Mouse (Mus musculus): ENCODE measurements around the gene Tspan15. TPM values are rescaled to one million over a fixed set of nuclear protein-coding genes. Genes with fewer than 3 reads are reported as not detected.

Gene Tspan15
- polyA plus RNA-seq, 1 experiment from 2014 or later, result 14.6 TPM

DNA sequence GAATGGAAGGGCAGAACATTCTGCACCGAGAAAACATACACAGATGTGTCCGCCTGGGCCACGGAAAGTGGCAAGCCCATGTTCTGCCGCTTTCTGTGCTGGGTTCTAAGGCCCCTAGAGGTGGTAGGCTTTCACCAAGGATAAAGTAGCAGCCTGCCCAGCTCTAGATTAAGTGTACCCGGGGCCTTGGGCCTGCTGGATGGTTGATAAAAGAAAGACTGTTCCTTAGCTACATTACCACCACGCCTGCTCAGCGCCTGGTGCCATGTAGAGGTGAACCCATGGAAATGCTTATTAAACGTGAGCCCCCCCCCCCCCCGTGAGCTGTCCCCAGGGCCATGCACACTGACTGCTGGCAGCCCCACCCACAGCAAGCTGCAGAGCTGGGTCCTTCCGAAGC, 6.2 kb upstream of the Tspan15 start:
- Histone ChIP-seq H3K9ac (no peak overlapping the region), H3K4me1 (replicated peaks; ENCODE audit: control insufficient read depth, insufficient read depth, low read length) (no peaks in the 10 kb centered on the region), H3K36me3 (replicated peaks; ENCODE audit: control insufficient read depth, insufficient read depth) (no peaks in the 10 kb centered on the region), H3K27ac (no peak overlapping the region), H3K9me3 (ENCODE audit: control insufficient read depth, low read length) (no peaks in the 10 kb centered on the region), H3K4me2 (replicated peaks) (no peak overlapping the region), H3K27me3 (ENCODE audit: control insufficient read depth, insufficient read depth, low read length) (no peaks in the 10 kb centered on the region), H3K4me3 (replicated peaks; ENCODE audit: low read length) (no peak overlapping the region)
- no peak for DNase-seq (ENCODE audit: low spot score)
- ATAC-seq (ENCODE audit: low FRiP score), result no peak
- WGBS, result 87% methylated on average over 10 of the region's 10 CpGs

DNA sequence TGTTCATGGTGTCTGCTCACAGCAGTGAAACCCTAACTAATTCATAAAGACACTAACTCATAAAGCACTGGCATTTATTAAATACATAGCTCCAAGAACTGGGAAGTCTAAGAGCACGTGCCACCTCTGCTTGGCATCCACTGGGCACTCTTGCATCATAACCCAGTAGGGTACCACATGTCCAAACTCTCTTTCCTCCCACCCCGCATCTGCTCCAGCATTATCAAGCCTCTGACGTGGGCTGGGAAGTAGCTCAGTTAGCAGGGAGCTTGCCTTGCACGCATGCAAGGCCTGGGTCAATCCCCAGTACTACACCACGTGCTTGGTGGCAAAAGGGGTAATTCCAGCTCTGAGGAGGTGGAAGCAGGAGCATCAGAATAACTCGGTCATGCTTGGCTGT, 5.1 kb upstream of the Tspan15 start:
- DNase-seq (ENCODE audit: low spot score) (no peak), ATAC-seq (ENCODE audit: low FRiP score) (no peak)
- Histone ChIP-seq H3K4me1 (replicated peaks; ENCODE audit: control insufficient read depth, insufficient read depth, low read length) (no peaks in the 10 kb centered on the region), H3K9ac (no peak overlapping the region), H3K4me2 (replicated peaks) (no peak overlapping the region), H3K9me3 (ENCODE audit: control insufficient read depth, low read length) (no peaks in the 10 kb centered on the region), H3K36me3 (replicated peaks; ENCODE audit: control insufficient read depth, insufficient read depth) (no peaks in the 10 kb centered on the region), H3K4me3 (replicated peaks; ENCODE audit: low read length) (no peak overlapping the region), H3K27me3 (ENCODE audit: control insufficient read depth, insufficient read depth, low read length) (no peaks in the 10 kb centered on the region), H3K27ac (no peak overlapping the region)
- WGBS, result 88% methylated on average over 6 of the region's 6 CpGs

DNA sequence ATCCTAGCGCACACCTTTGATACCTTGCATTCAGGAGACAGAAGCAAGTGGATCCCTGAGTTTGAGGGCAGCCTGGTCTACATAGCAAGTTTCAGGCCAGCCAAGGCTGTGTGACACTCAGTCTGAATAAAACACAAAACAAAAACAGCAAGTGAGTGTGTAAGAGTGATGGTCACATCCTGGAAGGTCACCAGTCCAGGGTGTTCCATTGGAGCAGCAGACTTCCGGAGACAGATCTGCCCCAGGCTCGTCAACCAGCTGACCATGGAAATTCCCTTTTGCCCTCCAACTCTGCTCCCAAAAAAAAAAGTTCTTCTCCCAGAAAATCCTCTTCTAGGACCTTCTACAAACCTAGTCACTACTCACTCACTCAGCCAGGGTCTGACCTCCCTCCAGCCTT, 760 bp upstream of the Tspan15 start:
- Histone ChIP-seq H3K4me1 (replicated peaks; ENCODE audit: control insufficient read depth, insufficient read depth, low read length) (peaks cover 6% of the 10 kb centered on the region; the same call in 1 of the 2 replicates), H3K9me3 (ENCODE audit: control insufficient read depth, low read length) (no peaks in the 10 kb centered on the region), H3K4me3 (replicated peaks; ENCODE audit: low read length) (no peak overlapping the region; the same call in 1 of the 2 replicates), H3K9ac (no peak overlapping the region), H3K27ac (no peak overlapping the region), H3K36me3 (replicated peaks; ENCODE audit: control insufficient read depth, insufficient read depth) (no peaks in the 10 kb centered on the region), H3K27me3 (ENCODE audit: control insufficient read depth, insufficient read depth, low read length) (no peaks in the 10 kb centered on the region), H3K4me2 (replicated peaks) (no peak overlapping the region)
- no peak for DNase-seq (ENCODE audit: low spot score)
- no peak for ATAC-seq (ENCODE audit: low FRiP score)
- 73% methylated on average over 3 of the region's 3 CpGs for WGBS

DNA sequence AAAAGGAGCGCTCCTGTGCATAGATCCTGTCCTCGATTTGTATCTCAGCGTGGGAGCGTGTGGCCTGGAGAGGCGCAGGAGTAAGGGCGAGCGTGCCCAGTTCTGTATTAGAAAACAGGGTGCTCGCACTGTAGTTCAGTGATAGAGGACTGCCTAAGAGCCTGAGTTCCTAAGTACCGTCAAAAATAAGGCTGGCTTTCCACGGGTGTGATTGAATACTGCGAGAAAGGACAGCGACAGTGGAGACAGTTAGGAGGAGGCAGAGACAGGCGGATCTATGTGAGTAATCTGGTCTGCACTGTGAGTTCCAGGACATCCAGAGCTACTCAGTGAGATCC, 313 bp upstream of the Tspan15 start:
- no peaks in the 10 kb centered on the region for H3K27me3 ChIP-seq (ENCODE audit: control insufficient read depth, insufficient read depth, low read length)
- no peak overlapping the region for H3K27ac ChIP-seq
- H3K4me3 ChIP-seq (replicated peaks; ENCODE audit: low read length), result peak overlapping the region; percentile 60
- peak overlapping the region; percentile 94 for H3K4me2 ChIP-seq (replicated peaks)
- H3K9ac ChIP-seq, result peak overlapping the region; percentile 61
- ATAC-seq (ENCODE audit: low FRiP score), result no peak
- H3K9me3 ChIP-seq (ENCODE audit: control insufficient read depth, low read length), result no peaks in the 10 kb centered on the region
- no peak for DNase-seq (ENCODE audit: low spot score)
- 2% methylated on average over 13 of the region's 13 CpGs for WGBS
- H3K36me3 ChIP-seq (replicated peaks; ENCODE audit: control insufficient read depth, insufficient read depth), result no peaks in the 10 kb centered on the region
- peaks cover 6% of the 10 kb centered on the region; the same call in 1 of the 2 replicates for H3K4me1 ChIP-seq (replicated peaks; ENCODE audit: control insufficient read depth, insufficient read depth, low read length)

DNA sequence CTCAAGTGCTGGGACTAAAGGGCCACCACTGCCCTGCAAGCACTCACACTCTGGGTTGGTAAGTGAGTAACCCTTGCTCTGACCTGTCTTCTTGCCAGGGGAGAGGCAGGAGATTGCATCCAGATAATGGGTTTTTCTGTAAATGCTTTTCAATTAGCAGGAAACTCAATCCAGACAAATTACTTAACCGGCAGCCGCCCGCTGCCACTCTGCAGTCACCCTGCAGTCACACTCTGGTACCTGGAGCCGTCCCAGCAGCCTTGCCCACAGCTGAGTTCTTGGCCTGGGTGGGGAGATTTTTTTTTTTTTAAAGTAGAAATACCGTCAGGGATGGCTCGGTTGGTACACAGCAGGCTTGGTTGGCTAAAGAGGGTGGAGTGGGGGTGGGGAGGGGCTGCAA, 2.9 kb downstream of the Tspan15 start:
- DNase-seq (ENCODE audit: low spot score) (no peak), ATAC-seq (ENCODE audit: low FRiP score) (no peak)
- peaks cover 6% of the 10 kb centered on the region; the same call in 1 of the 2 replicates for H3K4me1 ChIP-seq (replicated peaks; ENCODE audit: control insufficient read depth, insufficient read depth, low read length)
- H3K4me3 ChIP-seq (replicated peaks; ENCODE audit: low read length), result no peak overlapping the region
- H3K27me3 ChIP-seq (ENCODE audit: control insufficient read depth, insufficient read depth, low read length), result no peaks in the 10 kb centered on the region
- H3K9me3 ChIP-seq (ENCODE audit: control insufficient read depth, low read length), result no peaks in the 10 kb centered on the region
- no peak overlapping the region for H3K27ac ChIP-seq
- 67% methylated on average over 6 of the region's 6 CpGs for WGBS
- no peak overlapping the region for H3K4me2 ChIP-seq (replicated peaks)
- no peak overlapping the region for H3K9ac ChIP-seq
- H3K36me3 ChIP-seq (replicated peaks; ENCODE audit: control insufficient read depth, insufficient read depth), result no peaks in the 10 kb centered on the region

GRCm38 (mm10) chr10:62225839-62226238, 5.2 kb downstream of the Tspan15 start:
- ATAC-seq (ENCODE audit: low FRiP score), result no peak
- 76% methylated on average over 7 of the region's 7 CpGs for WGBS

DNA sequence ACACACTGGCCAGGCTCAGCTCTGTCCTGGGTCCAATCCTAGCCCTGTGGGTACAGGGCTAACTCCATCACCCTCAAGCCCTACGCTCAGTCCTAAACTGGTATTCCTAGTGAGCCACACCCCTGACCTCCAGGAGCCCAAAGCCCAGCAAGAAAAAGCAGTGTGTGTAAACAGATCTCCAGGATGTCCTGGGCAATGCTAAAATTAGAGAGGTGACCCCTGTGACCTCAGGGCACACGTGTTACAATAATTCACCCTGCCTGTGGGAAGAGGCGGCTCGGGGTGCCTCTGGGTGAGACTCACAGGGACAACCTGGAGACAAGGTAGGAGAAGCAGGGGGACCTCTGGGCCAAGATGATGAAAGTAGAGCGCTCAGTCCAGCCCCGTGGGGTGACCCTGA, 6.8 kb downstream of the Tspan15 start:
- Histone ChIP-seq H3K9ac (no peak overlapping the region), H3K27me3 (ENCODE audit: control insufficient read depth, insufficient read depth, low read length) (no peaks in the 10 kb centered on the region), H3K9me3 (ENCODE audit: control insufficient read depth, low read length) (no peaks in the 10 kb centered on the region), H3K4me1 (replicated peaks; ENCODE audit: control insufficient read depth, insufficient read depth, low read length) (no peaks in the 10 kb centered on the region), H3K36me3 (replicated peaks; ENCODE audit: control insufficient read depth, insufficient read depth) (no peaks in the 10 kb centered on the region), H3K4me3 (replicated peaks; ENCODE audit: low read length) (no peak overlapping the region), H3K27ac (no peak overlapping the region), H3K4me2 (replicated peaks) (no peak overlapping the region)
- ATAC-seq (ENCODE audit: low FRiP score), result no peak
- no peak for DNase-seq (ENCODE audit: low spot score)
- WGBS, result 79% methylated on average over 6 of the region's 6 CpGs

More at GRCm38 (mm10) chr10:62225839-62226238, 5.2 kb downstream of the Tspan15 start:
- Histone ChIP-seq H3K4me2 (replicated peaks) (no peak overlapping the region), H3K4me3 (replicated peaks; ENCODE audit: low read length) (no peak overlapping the region), H3K36me3 (replicated peaks; ENCODE audit: control insufficient read depth, insufficient read depth) (no peaks in the 10 kb centered on the region), H3K9ac (no peak overlapping the region), H3K4me1 (replicated peaks; ENCODE audit: control insufficient read depth, insufficient read depth, low read length) (peaks cover 6% of the 10 kb centered on the region; the same call in 1 of the 2 replicates), H3K27ac (no peak overlapping the region), H3K9me3 (ENCODE audit: control insufficient read depth, low read length) (no peaks in the 10 kb centered on the region), H3K27me3 (ENCODE audit: control insufficient read depth, insufficient read depth, low read length) (no peaks in the 10 kb centered on the region)
- no peak for DNase-seq (ENCODE audit: low spot score)

DNA sequence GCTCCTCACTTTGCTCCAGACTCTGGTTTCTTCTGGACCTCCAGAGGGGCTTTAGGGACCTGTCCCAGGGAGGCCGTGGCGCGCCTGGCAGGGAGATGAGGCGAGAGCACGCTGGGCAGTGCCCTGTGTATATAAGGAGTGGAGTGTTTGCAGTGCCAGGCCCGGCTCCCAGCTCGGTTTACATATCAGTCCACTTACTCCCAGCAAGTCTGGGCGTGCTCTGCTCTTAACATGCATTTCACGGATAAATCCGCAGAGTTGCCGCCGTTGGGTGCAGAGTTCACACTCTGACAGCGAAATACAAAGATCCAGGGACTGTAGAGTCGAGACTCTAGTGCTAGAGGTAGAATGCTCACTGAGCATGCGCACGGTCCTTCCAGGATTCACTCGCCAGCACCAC, 8.3 kb downstream of the Tspan15 start:
- Histone ChIP-seq H3K27ac (no peak overlapping the region), H3K4me1 (replicated peaks; ENCODE audit: control insufficient read depth, insufficient read depth, low read length) (no peaks in the 10 kb centered on the region)
- 86% methylated on average over 17 of the region's 17 CpGs for WGBS

DNA sequence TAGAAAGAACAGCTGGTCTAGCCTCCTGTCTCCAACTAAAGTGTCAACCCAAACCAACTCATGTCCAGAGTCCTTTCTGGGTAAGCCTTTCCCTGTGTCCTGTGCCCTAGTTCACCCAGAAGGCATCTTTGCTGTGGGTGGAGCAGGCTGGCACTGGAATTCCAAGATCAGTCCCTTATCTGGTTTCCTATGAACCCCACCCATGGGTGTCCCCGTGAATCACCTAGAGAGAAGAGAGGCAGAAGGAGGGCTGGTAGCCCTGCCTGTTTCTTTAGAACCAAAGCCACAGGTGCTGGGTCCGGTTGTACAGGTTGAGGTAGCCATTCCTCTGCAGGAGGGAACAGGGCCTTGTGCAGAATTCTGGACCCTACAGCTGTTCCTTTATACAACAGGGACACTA, 9.4 kb downstream of the Tspan15 start:
- no peaks in the 10 kb centered on the region for H3K9me3 ChIP-seq (ENCODE audit: control insufficient read depth, low read length)
- DNase-seq (ENCODE audit: low spot score) (no peak), ATAC-seq (ENCODE audit: low FRiP score) (no peak)
- H3K27me3 ChIP-seq (ENCODE audit: control insufficient read depth, insufficient read depth, low read length), result no peaks in the 10 kb centered on the region
- H3K9ac ChIP-seq, result no peak overlapping the region
- H3K4me1 ChIP-seq (replicated peaks; ENCODE audit: control insufficient read depth, insufficient read depth, low read length), result no peaks in the 10 kb centered on the region
- no peak overlapping the region for H3K27ac ChIP-seq
- H3K36me3 ChIP-seq (replicated peaks; ENCODE audit: control insufficient read depth, insufficient read depth), result no peaks in the 10 kb centered on the region
- H3K4me3 ChIP-seq (replicated peaks; ENCODE audit: low read length), result no peak overlapping the region
- H3K4me2 ChIP-seq (replicated peaks), result no peak overlapping the region
- WGBS, result 96% methylated on average over 2 of the region's 2 CpGs

More for the DNA sequence above, 8.3 kb downstream of the Tspan15 start:
- DNase-seq (ENCODE audit: low spot score), result no peak
- Histone ChIP-seq H3K36me3 (replicated peaks; ENCODE audit: control insufficient read depth, insufficient read depth) (no peaks in the 10 kb centered on the region), H3K9ac (no peak overlapping the region), H3K9me3 (ENCODE audit: control insufficient read depth, low read length) (no peaks in the 10 kb centered on the region), H3K4me2 (replicated peaks) (no peak overlapping the region), H3K27me3 (ENCODE audit: control insufficient read depth, insufficient read depth, low read length) (no peaks in the 10 kb centered on the region), H3K4me3 (replicated peaks; ENCODE audit: low read length) (no peak overlapping the region)
- no peak for ATAC-seq (ENCODE audit: low FRiP score)
